Mouse (Mus musculus): ENCODE results near the gene Mgat4e. TPM values are rescaled to one million over a fixed set of nuclear protein-coding genes. Genes with fewer than 3 reads are reported as not detected.

Gene Mgat4e
- not detected in 2 replicates for polyA plus RNA-seq (2012; rRNA removed)

- TF ChIP-seq CTCF (IDR thresholded peaks at IDR 0.05; ENCODE audit: extremely low read depth, insufficient read depth, insufficient read length, insufficient replicate concordance), result no peak
- no peak for TF ChIP-seq POLR2A (IDR thresholded peaks at IDR 0.05; ENCODE audit: low read depth, low read length)
- 0 out of 2 replicates have a peak, but pooled peaks cover 2% of the 10 kb centered on the region for H3K27me3 ChIP-seq (ENCODE audit: control insufficient read depth, insufficient read depth, low read length)
- 23% methylated on average over 7 of the region's 7 CpGs for WGBS
- peaks cover 4% of the 10 kb centered on the region; the same call in 1 of the 2 replicates for H3K4me1 ChIP-seq (ENCODE audit: control insufficient read depth, insufficient read depth, insufficient read length)
- no peak within 1 kb of the TSS for H3K4me3 ChIP-seq (ENCODE audit: extremely low read depth, insufficient read depth, insufficient read length)
- DNase-seq (ENCODE audit: low read depth in 1 of 2, low spot score in 2 of 2), result no peak
- no peaks in the 10 kb centered on the region for H3K36me3 ChIP-seq (ENCODE audit: control insufficient read depth, insufficient read depth, low read length)
- H3K27ac ChIP-seq (ENCODE audit: insufficient read depth, low read length), result no peak within 1 kb of the TSS
Measured at GRCm38 (mm10) chr1:134549632-134550132, at the start of gene Mgat4e. Mgat4e (minus strand) TSS chr1:134549682.

- no peak overlapping the region for H3K27ac ChIP-seq (ENCODE audit: insufficient read depth, low read length)
- no peak overlapping the region for H3K4me3 ChIP-seq (ENCODE audit: extremely low read depth, insufficient read depth, insufficient read length)
- no peak for DNase-seq (ENCODE audit: low read depth in 1 of 2, low spot score in 2 of 2)
- H3K27me3 ChIP-seq (ENCODE audit: control insufficient read depth, insufficient read depth, low read length), result no peaks in the 10 kb centered on the region
- 43% methylated on average over 9 of the region's 9 CpGs for WGBS
- peaks cover 23% of the 10 kb centered on the region for H3K36me3 ChIP-seq (ENCODE audit: control insufficient read depth, insufficient read depth, low read length)
- no peak for TF ChIP-seq CTCF (IDR thresholded peaks at IDR 0.05; ENCODE audit: extremely low read depth, insufficient read depth, insufficient read length, insufficient replicate concordance)
- no peak for TF ChIP-seq POLR2A (IDR thresholded peaks at IDR 0.05; ENCODE audit: low read depth, low read length)
- no peaks in the 10 kb centered on the region for H3K4me1 ChIP-seq (ENCODE audit: control insufficient read depth, insufficient read depth, insufficient read length)
Measured at GRCm38 (mm10) chr1:134597339-134598054, 48.0 kb upstream of the Mgat4e start.

- Histone ChIP-seq H3K27ac (ENCODE audit: insufficient read depth, low read length) (no peak overlapping the region), H3K36me3 (ENCODE audit: control insufficient read depth, insufficient read depth, low read length) (peaks cover 13% of the 10 kb centered on the region), H3K27me3 (ENCODE audit: control insufficient read depth, insufficient read depth, low read length) (no peaks in the 10 kb centered on the region), H3K4me3 (ENCODE audit: extremely low read depth, insufficient read depth, insufficient read length) (no peak overlapping the region), H3K4me1 (ENCODE audit: control insufficient read depth, insufficient read depth, insufficient read length) (no peaks in the 10 kb centered on the region)
- DNase-seq (ENCODE audit: low read depth in 1 of 2, low spot score in 2 of 2), result no peak
- no peak for TF ChIP-seq POLR2A (IDR thresholded peaks at IDR 0.05; ENCODE audit: low read depth, low read length)
- WGBS, result 87% methylated on average over 2 of the region's 2 CpGs
Measured at GRCm38 (mm10) chr1:134591773-134592172, 42.3 kb upstream of the Mgat4e start.

- no peak for TF ChIP-seq POLR2A (IDR thresholded peaks at IDR 0.05; ENCODE audit: low read depth, low read length)
- no peak for TF ChIP-seq CTCF (IDR thresholded peaks at IDR 0.05; ENCODE audit: extremely low read depth, insufficient read depth, insufficient read length, insufficient replicate concordance)
- Histone ChIP-seq H3K4me1 (ENCODE audit: control insufficient read depth, insufficient read depth, insufficient read length) (no peaks in the 10 kb centered on the region), H3K36me3 (ENCODE audit: control insufficient read depth, insufficient read depth, low read length) (peaks cover 13% of the 10 kb centered on the region), H3K27me3 (ENCODE audit: control insufficient read depth, insufficient read depth, low read length) (no peaks in the 10 kb centered on the region), H3K4me3 (ENCODE audit: extremely low read depth, insufficient read depth, insufficient read length) (no peak overlapping the region), H3K27ac (ENCODE audit: insufficient read depth, low read length) (no peak overlapping the region)
- DNase-seq (ENCODE audit: low read depth in 1 of 2, low spot score in 2 of 2), result no peak
Measured at GRCm38 (mm10) chr1:134589676-134590075, 40.2 kb upstream of the Mgat4e start.

GRCm38 (mm10) chr1:134583560-134583959 lies 34.1 kb upstream of the Mgat4e start:
- Histone ChIP-seq H3K4me1 (ENCODE audit: control insufficient read depth, insufficient read depth, insufficient read length) (no peaks in the 10 kb centered on the region), H3K36me3 (ENCODE audit: control insufficient read depth, insufficient read depth, low read length) (peaks cover 3% of the 10 kb centered on the region), H3K27ac (ENCODE audit: insufficient read depth, low read length) (no peak overlapping the region), H3K4me3 (ENCODE audit: extremely low read depth, insufficient read depth, insufficient read length) (no peak overlapping the region), H3K27me3 (ENCODE audit: control insufficient read depth, insufficient read depth, low read length) (no peaks in the 10 kb centered on the region)
- TF ChIP-seq CTCF (IDR thresholded peaks at IDR 0.05; ENCODE audit: extremely low read depth, insufficient read depth, insufficient read length, insufficient replicate concordance), result no peak
- TF ChIP-seq POLR2A (IDR thresholded peaks at IDR 0.05; ENCODE audit: low read depth, low read length), result no peak
- DNase-seq (ENCODE audit: low read depth in 1 of 2, low spot score in 2 of 2), result no peak
- 55% methylated on average over 3 of the region's 3 CpGs for whole genome bisulfite sequencing

- WGBS, result 90% methylated on average over 2 of the region's 2 CpGs
- Histone ChIP-seq H3K27ac (ENCODE audit: insufficient read depth, low read length) (no peak overlapping the region), H3K36me3 (ENCODE audit: control insufficient read depth, insufficient read depth, low read length) (peaks cover 1% of the 10 kb centered on the region), H3K4me1 (ENCODE audit: control insufficient read depth, insufficient read depth, insufficient read length) (no peaks in the 10 kb centered on the region), H3K4me3 (ENCODE audit: extremely low read depth, insufficient read depth, insufficient read length) (no peak overlapping the region), H3K27me3 (ENCODE audit: control insufficient read depth, insufficient read depth, low read length) (no peaks in the 10 kb centered on the region)
- no peak for DNase-seq (ENCODE audit: low read depth in 1 of 2, low spot score in 2 of 2)
- no peak for TF ChIP-seq POLR2A (IDR thresholded peaks at IDR 0.05; ENCODE audit: low read depth, low read length)
- TF ChIP-seq CTCF (IDR thresholded peaks at IDR 0.05; ENCODE audit: extremely low read depth, insufficient read depth, insufficient read length, insufficient replicate concordance), result no peak
Measured at GRCm38 (mm10) chr1:134580796-134581195, 31.3 kb upstream of the Mgat4e start.
